Mouse (Mus musculus): ENCODE data around the gene Ccdc136. TPM values are rescaled to one million over a fixed set of nuclear protein-coding genes. Genes with fewer than 3 reads are reported as not detected.

Ccdc136 gene
- polyA plus RNA-seq, 1 experiment from 2014 or later = 17.3 TPM

DNA sequence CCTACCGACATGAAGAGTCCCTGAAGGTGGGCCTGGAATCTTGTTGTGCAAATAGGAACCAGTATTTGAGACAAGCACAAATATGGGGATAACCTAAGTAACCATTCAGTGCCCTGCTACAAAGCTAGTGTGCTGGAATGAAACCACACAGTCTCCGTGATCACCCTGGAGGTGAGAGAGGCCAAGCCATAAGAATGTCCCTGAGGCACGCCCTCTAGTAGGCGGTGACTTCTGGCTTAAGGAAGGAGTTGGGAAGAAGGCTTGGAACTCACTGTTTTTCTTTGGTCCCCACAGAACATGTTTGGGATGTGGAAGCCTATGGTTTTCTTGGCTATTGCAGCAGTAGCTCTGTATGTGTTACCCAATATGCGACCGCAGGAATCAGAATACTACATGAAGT is 30.2 kb downstream of the Ccdc136 start:
- Histone ChIP-seq H3K4me3 (ENCODE audit: low read depth, low read length) (no peak overlapping the region), H3K36me3 (replicated peaks; ENCODE audit: control insufficient read depth, insufficient read depth, low read depth, low read length) (no peaks in the 10 kb centered on the region), H3K27ac (replicated peaks; ENCODE audit: low read depth, low read length) (no peak overlapping the region), H3K27me3 (ENCODE audit: control insufficient read depth, insufficient read depth, low read length) (no peaks in the 10 kb centered on the region), H3K9me3 (replicated peaks; ENCODE audit: control insufficient read depth, low read length) (no peaks in the 10 kb centered on the region), H3K4me2 (ENCODE audit: low read depth, low read length) (no peak overlapping the region), H3K4me1 (ENCODE audit: control insufficient read depth, insufficient read depth, low read length) (no peaks in the 10 kb centered on the region), H3K9ac (replicated peaks; ENCODE audit: low read length) (no peak overlapping the region)
- DNase-seq (ENCODE audit: low spot score) (no peak), ATAC-seq (replicated peaks; ENCODE audit: insufficient number of reproducible peaks, low FRiP score, low TSS enrichment, low read depth) (no peak)
- 75% methylated on average over 6 of the region's 6 CpGs for WGBS

DNA sequence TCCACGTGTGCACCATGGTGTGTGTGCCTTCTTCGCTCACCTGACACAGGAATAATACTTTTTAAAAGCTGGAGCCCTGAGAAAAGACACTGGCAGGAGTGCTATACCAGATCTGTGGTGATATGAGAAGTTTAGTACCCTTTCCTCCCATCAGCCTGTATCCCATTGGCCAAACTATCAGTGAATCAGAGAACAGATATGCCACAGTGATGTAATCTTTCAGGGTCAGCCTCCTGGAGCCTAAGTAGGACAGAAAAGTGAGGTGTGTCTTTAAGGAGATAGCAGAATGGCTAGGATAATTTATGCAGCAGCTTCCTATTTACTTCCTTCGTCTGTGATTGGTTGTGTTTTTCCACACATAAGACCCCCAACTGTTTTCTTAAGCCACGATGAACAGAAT is 32.1 kb downstream of the Ccdc136 start:
- WGBS = 63% methylated on average over 4 of the region's 4 CpGs
- peaks cover 4% of the 10 kb centered on the region for H3K4me1 ChIP-seq (ENCODE audit: control insufficient read depth, insufficient read depth, low read length)
- peaks cover 7% of the 10 kb centered on the region for H3K27me3 ChIP-seq (ENCODE audit: control insufficient read depth, insufficient read depth, low read length)
- no peak overlapping the region for H3K9ac ChIP-seq (replicated peaks; ENCODE audit: low read length)
- ATAC-seq (replicated peaks; ENCODE audit: insufficient number of reproducible peaks, low FRiP score, low TSS enrichment, low read depth) (no peak), DNase-seq (ENCODE audit: low spot score) (no peak)
- H3K36me3 ChIP-seq (replicated peaks; ENCODE audit: control insufficient read depth, insufficient read depth, low read depth, low read length) = no peaks in the 10 kb centered on the region
- H3K9me3 ChIP-seq (replicated peaks; ENCODE audit: control insufficient read depth, low read length) = no peaks in the 10 kb centered on the region
- H3K27ac ChIP-seq (replicated peaks; ENCODE audit: low read depth, low read length) = no peak overlapping the region
- no peak overlapping the region for H3K4me2 ChIP-seq (ENCODE audit: low read depth, low read length)
- H3K4me3 ChIP-seq (ENCODE audit: low read depth, low read length) = no peak overlapping the region

DNA sequence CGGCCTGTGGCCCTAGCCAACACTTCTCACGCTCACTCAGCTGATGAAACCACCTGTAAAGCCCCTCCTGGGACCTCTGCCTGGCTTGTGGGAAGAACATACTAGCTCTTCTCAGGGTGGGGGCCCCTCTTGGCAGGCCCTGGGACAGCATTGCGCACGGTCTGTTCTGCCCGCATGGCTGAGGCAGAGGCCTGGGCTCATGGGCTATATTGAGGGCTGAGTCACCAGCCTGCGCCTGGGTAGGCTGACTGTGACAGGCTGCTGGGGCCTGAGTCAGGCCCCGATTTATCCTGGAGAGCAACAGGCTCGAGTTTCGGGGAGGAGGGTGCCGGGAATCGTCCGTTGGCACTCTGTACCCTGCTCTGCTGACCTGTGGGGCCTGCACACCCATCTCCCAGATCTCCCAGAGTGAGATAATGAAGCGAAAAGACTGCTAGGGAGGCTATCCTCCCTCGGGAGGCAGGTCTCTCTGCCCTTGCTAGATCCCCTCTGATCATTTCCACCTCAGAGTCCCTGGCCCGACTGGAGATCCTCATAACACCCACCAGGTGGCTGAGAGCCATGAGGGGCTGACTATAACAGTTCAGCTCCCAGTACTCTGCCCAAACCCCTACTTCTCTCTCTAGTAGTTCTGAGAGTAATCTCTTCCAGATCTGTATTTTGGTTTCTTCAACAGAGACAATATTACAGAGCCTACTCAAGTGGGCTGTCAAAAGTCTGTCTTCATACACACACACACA is 34.7 kb downstream of the Ccdc136 start:
- WGBS = 48% methylated on average over 15 of the region's 15 CpGs
- peaks cover 17% of the 10 kb centered on the region for H3K27me3 ChIP-seq (ENCODE audit: control insufficient read depth, insufficient read depth, low read length)
- no peaks in the 10 kb centered on the region for H3K9me3 ChIP-seq (replicated peaks; ENCODE audit: control insufficient read depth, low read length)
- ATAC-seq (replicated peaks; ENCODE audit: insufficient number of reproducible peaks, low FRiP score, low TSS enrichment, low read depth) = no peak
- H3K36me3 ChIP-seq (replicated peaks; ENCODE audit: control insufficient read depth, insufficient read depth, low read depth, low read length) = no peaks in the 10 kb centered on the region
- H3K27ac ChIP-seq (replicated peaks; ENCODE audit: low read depth, low read length) = no peak overlapping the region
- H3K4me3 ChIP-seq (ENCODE audit: low read depth, low read length) = no peak overlapping the region
- peak; percentile 36 for DNase-seq (ENCODE audit: low spot score)
- peaks cover 11% of the 10 kb centered on the region for H3K4me1 ChIP-seq (ENCODE audit: control insufficient read depth, insufficient read depth, low read length)
- no peak overlapping the region for H3K4me2 ChIP-seq (ENCODE audit: low read depth, low read length)
- no peak overlapping the region for H3K9ac ChIP-seq (replicated peaks; ENCODE audit: low read length)

DNA sequence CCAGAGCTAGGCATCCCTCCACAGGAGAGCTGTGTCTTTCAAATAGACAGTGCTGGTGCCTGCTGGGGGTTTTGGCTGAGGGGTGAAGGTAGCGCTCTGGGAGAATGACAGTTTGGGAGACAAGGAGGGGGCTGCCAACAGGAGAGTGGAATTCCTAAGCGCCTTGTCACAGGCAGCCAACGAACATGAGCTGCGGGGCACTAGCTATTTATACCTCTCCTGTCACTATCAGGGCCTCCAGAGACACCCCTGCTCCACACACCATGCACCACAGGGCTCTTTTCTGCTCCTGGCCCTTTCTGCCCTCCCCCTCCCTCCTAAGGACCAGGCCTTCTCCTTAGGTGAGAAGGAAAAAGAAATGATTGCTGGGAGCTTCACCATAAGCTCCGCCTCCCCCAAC is 35.4 kb downstream of the Ccdc136 start:
- DNase-seq (ENCODE audit: low spot score) (peak; percentile 1), ATAC-seq (replicated peaks; ENCODE audit: insufficient number of reproducible peaks, low FRiP score, low TSS enrichment, low read depth) (no peak)
- 16% methylated on average over 5 of the region's 5 CpGs for WGBS
- Histone ChIP-seq H3K36me3 (replicated peaks; ENCODE audit: control insufficient read depth, insufficient read depth, low read depth, low read length) (no peaks in the 10 kb centered on the region), H3K4me1 (ENCODE audit: control insufficient read depth, insufficient read depth, low read length) (peaks cover 15% of the 10 kb centered on the region), H3K4me2 (ENCODE audit: low read depth, low read length) (no peak overlapping the region), H3K9me3 (replicated peaks; ENCODE audit: control insufficient read depth, low read length) (no peaks in the 10 kb centered on the region), H3K27ac (replicated peaks; ENCODE audit: low read depth, low read length) (no peak overlapping the region), H3K9ac (replicated peaks; ENCODE audit: low read length) (no peak overlapping the region), H3K27me3 (ENCODE audit: control insufficient read depth, insufficient read depth, low read length) (peaks cover 17% of the 10 kb centered on the region), H3K4me3 (ENCODE audit: low read depth, low read length) (no peak overlapping the region)

DNA sequence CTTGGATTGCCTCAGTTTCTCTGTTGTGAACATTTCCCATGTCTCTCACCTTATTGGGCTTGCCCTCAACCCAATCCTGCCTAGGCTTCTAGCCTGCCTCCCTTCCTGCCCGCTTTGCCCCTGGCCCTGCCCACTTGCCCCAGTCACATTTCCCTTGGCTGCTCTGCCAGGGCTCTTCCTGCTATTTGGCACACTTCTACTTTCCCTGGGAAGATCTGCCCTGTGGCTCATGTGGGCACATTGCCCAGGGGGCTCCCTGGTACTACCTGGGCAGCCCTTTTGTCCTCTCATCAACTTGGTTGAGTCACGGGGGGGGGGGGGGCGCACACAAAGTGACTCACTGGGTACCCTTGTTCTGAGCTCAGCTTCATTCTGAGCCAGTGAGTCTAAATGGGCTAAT is 36.0 kb downstream of the Ccdc136 start:
- no peak for ATAC-seq (replicated peaks; ENCODE audit: insufficient number of reproducible peaks, low FRiP score, low TSS enrichment, low read depth)
- 51% methylated on average over 3 of the region's 3 CpGs for WGBS
- H3K4me1 ChIP-seq (ENCODE audit: control insufficient read depth, insufficient read depth, low read length) = peaks cover 18% of the 10 kb centered on the region
- no peaks in the 10 kb centered on the region for H3K9me3 ChIP-seq (replicated peaks; ENCODE audit: control insufficient read depth, low read length)
- H3K4me2 ChIP-seq (ENCODE audit: low read depth, low read length) = no peak overlapping the region
- no peak overlapping the region for H3K9ac ChIP-seq (replicated peaks; ENCODE audit: low read length)
- no peak overlapping the region for H3K27ac ChIP-seq (replicated peaks; ENCODE audit: low read depth, low read length)
- no peak for DNase-seq (ENCODE audit: low spot score)
- no peak overlapping the region for H3K4me3 ChIP-seq (ENCODE audit: low read depth, low read length)
- no peaks in the 10 kb centered on the region for H3K36me3 ChIP-seq (replicated peaks; ENCODE audit: control insufficient read depth, insufficient read depth, low read depth, low read length)
- peaks cover 17% of the 10 kb centered on the region for H3K27me3 ChIP-seq (ENCODE audit: control insufficient read depth, insufficient read depth, low read length)

DNA sequence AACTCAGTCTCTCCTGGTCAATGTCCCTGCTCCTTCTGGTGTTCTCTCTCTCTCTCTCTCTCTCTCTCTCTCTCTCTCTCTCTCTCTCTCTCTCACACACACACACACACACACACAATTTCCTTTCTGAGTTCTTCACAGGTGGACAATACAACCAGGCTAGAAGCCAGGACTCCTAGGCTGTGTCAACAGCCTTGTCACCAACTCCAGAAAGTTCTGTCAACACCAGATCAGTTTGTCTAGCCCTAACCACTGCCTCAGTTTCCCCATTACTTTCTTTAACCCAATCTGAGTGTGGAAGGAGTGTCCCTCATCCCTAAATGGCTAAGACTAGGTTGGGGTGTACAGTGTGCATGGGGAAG is 36.5 kb downstream of the Ccdc136 start:
- no peaks in the 10 kb centered on the region for H3K9me3 ChIP-seq (replicated peaks; ENCODE audit: control insufficient read depth, low read length)
- H3K4me3 ChIP-seq (ENCODE audit: low read depth, low read length) = peak overlapping the region; percentile 52
- H3K27ac ChIP-seq (replicated peaks; ENCODE audit: low read depth, low read length) = no peak overlapping the region
- ATAC-seq (replicated peaks; ENCODE audit: insufficient number of reproducible peaks, low FRiP score, low TSS enrichment, low read depth) (no peak), DNase-seq (ENCODE audit: low spot score) (no peak)
- H3K27me3 ChIP-seq (ENCODE audit: control insufficient read depth, insufficient read depth, low read length) = peaks cover 17% of the 10 kb centered on the region
- H3K4me1 ChIP-seq (ENCODE audit: control insufficient read depth, insufficient read depth, low read length) = peaks cover 18% of the 10 kb centered on the region
- H3K9ac ChIP-seq (replicated peaks; ENCODE audit: low read length) = peak overlapping the region; percentile 60
- H3K4me2 ChIP-seq (ENCODE audit: low read depth, low read length) = peak overlapping the region; percentile 89
- no peaks in the 10 kb centered on the region for H3K36me3 ChIP-seq (replicated peaks; ENCODE audit: control insufficient read depth, insufficient read depth, low read depth, low read length)

DNA sequence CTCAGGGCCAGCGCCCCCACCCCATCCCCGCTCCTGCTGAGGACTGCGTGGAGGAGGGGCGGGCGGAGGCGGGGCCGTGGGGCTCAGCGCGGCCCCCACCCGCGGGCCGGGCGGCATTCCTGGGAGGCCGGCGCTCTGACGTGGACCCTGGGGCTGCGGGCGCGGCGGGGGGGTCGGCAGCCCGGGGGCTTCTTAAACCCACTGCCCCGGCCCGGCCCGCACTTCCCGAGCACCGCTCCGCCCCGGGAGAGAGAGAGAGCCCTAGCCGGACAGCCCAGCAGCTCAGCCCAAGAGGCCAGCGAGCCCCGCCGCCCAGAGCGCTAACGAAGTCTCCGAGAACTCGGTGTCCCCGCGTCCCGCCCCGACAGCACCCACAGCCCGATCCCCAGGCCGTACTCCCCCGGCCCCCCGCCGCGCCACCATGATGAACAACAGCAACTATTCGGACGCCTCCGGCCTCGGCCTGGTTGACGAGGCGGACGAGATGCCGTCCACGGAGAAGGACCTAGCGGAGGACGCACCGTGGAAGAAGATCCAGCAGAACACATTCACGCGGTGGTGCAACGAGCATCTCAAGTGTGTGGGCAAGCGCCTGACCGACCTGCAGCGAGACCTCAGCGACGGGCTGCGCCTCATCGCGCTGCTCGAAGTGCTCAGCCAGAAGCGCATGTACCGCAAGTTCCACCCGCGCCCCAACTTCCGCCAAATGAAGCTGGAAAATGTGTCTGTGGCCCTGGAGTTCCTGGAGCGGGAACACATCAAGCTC is 37.1 kb downstream of the Ccdc136 start, which contains the start of gene Flnc:
Flnc (plus strand) TSS at position 219 of the 766 bp plus-strand sequence.
- Histone ChIP-seq H3K4me3 (ENCODE audit: low read depth, low read length) (peak within 1 kb of the TSS; percentile 52), H3K4me1 (ENCODE audit: control insufficient read depth, insufficient read depth, low read length) (peaks cover 18% of the 10 kb centered on the region), H3K27ac (replicated peaks; ENCODE audit: low read depth, low read length) (no peak within 1 kb of the TSS), H3K4me2 (ENCODE audit: low read depth, low read length) (peak within 1 kb of the TSS; percentile 89), H3K9ac (replicated peaks; ENCODE audit: low read length) (peak within 1 kb of the TSS; percentile 60), H3K9me3 (replicated peaks; ENCODE audit: control insufficient read depth, low read length) (no peaks in the 10 kb centered on the region), H3K36me3 (replicated peaks; ENCODE audit: control insufficient read depth, insufficient read depth, low read depth, low read length) (no peaks in the 10 kb centered on the region), H3K27me3 (ENCODE audit: control insufficient read depth, insufficient read depth, low read length) (peaks cover 17% of the 10 kb centered on the region)
- WGBS = under 1% methylated on average over 68 of the region's 77 CpGs
- ATAC-seq (replicated peaks; ENCODE audit: insufficient number of reproducible peaks, low FRiP score, low TSS enrichment, low read depth) (no peak; the same call in 1 of the 2 replicates), DNase-seq (ENCODE audit: low spot score) (peak; percentile 39)
